Mouse (Mus musculus): ENCODE data around the gene Plekho1.
"Not testable (repeated sequence)": the region's sequence is repeated elsewhere in the genome, so short reads cannot be mapped to it uniquely, and the experiment has no call there.

Gene Plekho1

GRCm38 (mm10) chr3:95995802-95996428 lies at the start of gene Plekho1:
Gene Plekho1, minus strand, starts transcription at chr3:95996001.
- no peak for DNase-seq (ENCODE audit: low spot score)

GRCm38 (mm10) chr3:96044559-96044958 lies 48.8 kb upstream of the Plekho1 start:
- DNase-seq (ENCODE audit: low spot score): not testable (repeated sequence)

- DNase-seq (ENCODE audit: low spot score): no peak
These were observed 47.3 kb upstream of the Plekho1 start for GRCm38 (mm10) chr3:96043104-96043503.

GRCm38 (mm10) chr3:96041079-96041478 lies 45.3 kb upstream of the Plekho1 start:
- DNase-seq (ENCODE audit: low spot score): no peak

GRCm38 (mm10) chr3:96040663-96041006 lies 44.8 kb upstream of the Plekho1 start:
- DNase-seq (ENCODE audit: low spot score): no peak

- DNase-seq (ENCODE audit: low spot score): no peak
These were observed 44.3 kb upstream of the Plekho1 start for GRCm38 (mm10) chr3:96039857-96040662.

- DNase-seq (ENCODE audit: low spot score): no peak
These were observed 43.0 kb upstream of the Plekho1 start for GRCm38 (mm10) chr3:96038851-96039250.

- no peak for DNase-seq (ENCODE audit: low spot score)
These were observed 42.4 kb upstream of the Plekho1 start for GRCm38 (mm10) chr3:96038156-96038555.

- DNase-seq (ENCODE audit: low spot score): no peak
These were observed 41.0 kb upstream of the Plekho1 start for GRCm38 (mm10) chr3:96036796-96037195.

- no peak for DNase-seq (ENCODE audit: low spot score)
These were observed 37.2 kb upstream of the Plekho1 start for GRCm38 (mm10) chr3:96033046-96033445.

- DNase-seq (ENCODE audit: low spot score): no peak
These were observed 36.8 kb upstream of the Plekho1 start for GRCm38 (mm10) chr3:96032652-96033017.

GRCm38 (mm10) chr3:96031991-96032651 lies 36.3 kb upstream of the Plekho1 start:
- no peak for DNase-seq (ENCODE audit: low spot score)

GRCm38 (mm10) chr3:96029766-96030165 lies 34.0 kb upstream of the Plekho1 start:
- DNase-seq (ENCODE audit: low spot score): no peak

GRCm38 (mm10) chr3:96029336-96029735 lies 33.5 kb upstream of the Plekho1 start:
- DNase-seq (ENCODE audit: low spot score): no peak

GRCm38 (mm10) chr3:96027875-96028274 lies 32.1 kb upstream of the Plekho1 start:
- DNase-seq (ENCODE audit: low spot score): no peak

- DNase-seq (ENCODE audit: low spot score): no peak
These were observed 31.3 kb upstream of the Plekho1 start for GRCm38 (mm10) chr3:96027145-96027544.

- DNase-seq (ENCODE audit: low spot score): no peak
These were observed 25.8 kb upstream of the Plekho1 start for GRCm38 (mm10) chr3:96021421-96022128.

- no peak for DNase-seq (ENCODE audit: low spot score)
These were observed 24.9 kb upstream of the Plekho1 start for GRCm38 (mm10) chr3:96020735-96021134.

- no peak for DNase-seq (ENCODE audit: low spot score)
These were observed 21.7 kb upstream of the Plekho1 start for GRCm38 (mm10) chr3:96017461-96017860.

- no peak for DNase-seq (ENCODE audit: low spot score)
These were observed 20.6 kb upstream of the Plekho1 start for GRCm38 (mm10) chr3:96016257-96016889.

- DNase-seq (ENCODE audit: low spot score): no peak
These were observed 19.9 kb upstream of the Plekho1 start for GRCm38 (mm10) chr3:96015681-96016080.

GRCm38 (mm10) chr3:96012805-96013204 lies 17.0 kb upstream of the Plekho1 start:
- no peak for DNase-seq (ENCODE audit: low spot score)
